Mouse (Mus musculus): ENCODE results near the gene Hint1.

DNA sequence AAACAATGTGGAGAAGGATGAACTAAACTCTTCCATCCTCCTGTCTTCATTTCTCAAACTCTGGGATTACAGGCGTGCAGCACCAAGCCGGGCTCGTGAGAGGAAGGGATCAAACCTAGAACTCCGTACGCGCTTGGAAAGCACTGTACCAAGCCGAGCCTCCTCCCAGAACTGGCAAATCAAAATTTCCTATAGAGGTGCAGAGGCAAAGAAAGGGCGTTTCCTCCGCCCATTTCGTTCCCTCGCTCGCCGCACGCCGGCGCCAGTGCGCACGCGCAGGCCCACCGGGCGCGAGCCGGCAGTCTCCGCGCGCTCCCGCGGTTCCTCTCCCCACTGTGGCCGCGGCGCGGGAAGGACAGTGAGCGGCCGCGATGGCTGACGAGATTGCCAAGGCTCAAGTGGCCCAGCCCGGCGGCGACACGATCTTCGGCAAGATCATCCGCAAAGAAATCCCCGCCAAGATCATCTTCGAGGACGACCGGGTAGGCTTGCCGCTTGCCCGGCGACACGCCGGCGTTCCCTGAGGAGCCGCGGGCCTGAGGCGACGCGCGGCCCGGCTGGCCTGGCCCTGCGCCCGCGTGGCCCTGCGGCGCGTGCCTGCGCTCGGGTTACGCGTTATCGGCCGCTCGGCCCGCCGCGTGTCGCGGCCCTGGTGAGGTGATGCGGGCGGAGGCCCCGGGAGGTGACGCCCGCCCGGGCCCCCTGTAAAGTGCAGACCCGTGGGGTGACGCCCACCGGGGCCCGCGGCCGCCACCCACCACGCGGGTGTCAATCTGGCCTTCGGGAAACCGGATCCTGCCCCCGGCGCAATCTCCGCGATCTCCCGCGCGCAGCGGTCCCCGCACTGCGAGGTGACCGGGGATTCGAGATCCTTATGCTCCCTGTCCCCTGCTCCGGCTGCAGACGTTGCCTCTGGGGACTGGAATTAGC lies at the start of gene Hint1:
- peak; percentile 19 for TF ChIP-seq CTCF (IDR thresholded peaks at IDR 0.05; ENCODE audit: control insufficient read depth, insufficient read depth, insufficient read length)
- no peak for TF ChIP-seq USF1 (IDR thresholded peaks at IDR 0.05; ENCODE audit: low read depth)
- peak; percentile 91 for TF ChIP-seq MAX (IDR thresholded peaks at IDR 0.05)
- no peak for TF ChIP-seq CEBPB (IDR thresholded peaks at IDR 0.05; ENCODE audit: low read depth)
- TF ChIP-seq MYOD1 (IDR thresholded peaks at IDR 0.05; ENCODE audit: control insufficient read depth, insufficient read length, low read depth) = no peak
- TF ChIP-seq FOSL1 (IDR thresholded peaks at IDR 0.05; ENCODE audit: insufficient read depth, low read length, poor library complexity, severe bottlenecking) = no peak
- TF ChIP-seq MYOG (IDR thresholded peaks at IDR 0.05; ENCODE audit: control insufficient read depth, extremely low read depth, insufficient read length) = no peak

Data from C2C12 (cell line).